Mouse (Mus musculus) ovary, postnatal 10 days (tissue): ENCODE data around the gene Cwc27.

Experiments used
- DNase-seq: peaks from one replicate; pipeline ENCODE4 v3.0.0; 2022; ENCODE audit warnings: low spot score

The Cwc27 gene

GRCm38 (mm10) chr13:104644185-104644584 lies 172.8 kb downstream of the Cwc27 start:
- no peak for DNase-seq

GRCm38 (mm10) chr13:104640694-104641454 lies 176.1 kb downstream of the Cwc27 start:
- no peak for DNase-seq

- no peak for DNase-seq
Observed at GRCm38 (mm10) chr13:104638988-104639387, 178.0 kb downstream of the Cwc27 start.

- no peak for DNase-seq
Observed at GRCm38 (mm10) chr13:104635965-104636462, 180.9 kb downstream of the Cwc27 start.

- no peak for DNase-seq
Observed at GRCm38 (mm10) chr13:104634708-104635107, 182.2 kb downstream of the Cwc27 start.

GRCm38 (mm10) chr13:104632427-104633167 lies 184.3 kb downstream of the Cwc27 start:
- DNase-seq = no peak

- no peak for DNase-seq
Observed at GRCm38 (mm10) chr13:104631621-104632205, 185.2 kb downstream of the Cwc27 start.

GRCm38 (mm10) chr13:104630808-104631207 lies 186.1 kb downstream of the Cwc27 start:
- DNase-seq = no peak

- DNase-seq = no peak
Observed at GRCm38 (mm10) chr13:104629621-104630020, 187.3 kb downstream of the Cwc27 start.

- no peak for DNase-seq
Observed at GRCm38 (mm10) chr13:104628019-104628418, 188.9 kb downstream of the Cwc27 start.

GRCm38 (mm10) chr13:104627169-104627909 lies 189.6 kb downstream of the Cwc27 start:
- no peak for DNase-seq

- no peak for DNase-seq
Observed at GRCm38 (mm10) chr13:104623130-104623891, 193.6 kb downstream of the Cwc27 start.

- DNase-seq = no peak
Observed at GRCm38 (mm10) chr13:104622102-104622743, 194.7 kb downstream of the Cwc27 start.

- no peak for DNase-seq
Observed at GRCm38 (mm10) chr13:104620423-104620822, 196.5 kb downstream of the Cwc27 start.

GRCm38 (mm10) chr13:104619503-104620288 lies 197.2 kb downstream of the Cwc27 start:
- no peak for DNase-seq

GRCm38 (mm10) chr13:104617201-104617600 lies 199.7 kb downstream of the Cwc27 start:
- no peak for DNase-seq

GRCm38 (mm10) chr13:104615999-104616810 lies 200.7 kb downstream of the Cwc27 start:
- no peak for DNase-seq

- DNase-seq = no peak
Observed at GRCm38 (mm10) chr13:104615111-104615510, 201.8 kb downstream of the Cwc27 start.

- no peak for DNase-seq
Observed at GRCm38 (mm10) chr13:104611296-104611695, 205.6 kb downstream of the Cwc27 start.
